Mouse (Mus musculus) lung, adult 2 months (tissue): ENCODE data around the gene Tmem9b.

Source experiments
- CTCF ChIP-seq: fragments of 200-500 bp; IDR thresholded peaks from 2 replicates; pipeline ENCODE4 v1.5.1; 2011; ENCODE audit warnings: mild to moderate bottlenecking, low read length, control low read depth; ENCODE audit not compliant: insufficient read depth
- POLR2A ChIP-seq: fragments of 200-500 bp; IDR thresholded peaks from 2 replicates; pipeline ENCODE4 v1.6.1; 2011; ENCODE audit warnings: low read depth, mild to moderate bottlenecking, control low read depth, low read length, borderline replicate concordance; ENCODE audit errors: extremely low read depth

DNA sequence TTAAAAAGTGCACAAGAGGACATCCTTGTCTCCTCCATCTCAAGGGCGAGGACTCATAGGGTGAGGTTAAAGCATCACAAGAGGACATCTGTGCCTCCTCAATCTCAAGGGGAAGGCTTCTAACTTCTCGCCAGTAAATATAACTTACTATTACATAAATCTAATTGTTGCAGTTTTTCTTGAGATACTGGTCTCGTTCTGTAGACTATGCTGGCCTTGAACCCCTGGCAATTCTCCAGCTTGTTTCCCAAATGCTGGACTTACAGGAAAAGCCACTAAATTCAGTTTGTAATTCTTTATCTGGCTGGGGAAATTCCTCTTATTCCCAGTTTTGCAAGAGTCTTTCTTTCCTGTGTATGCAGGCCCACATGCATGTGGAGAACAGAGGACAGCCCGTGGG, 17.9 kb downstream of the Tmem9b start:
- TF ChIP-seq CTCF: no peak
- no peak for TF ChIP-seq POLR2A
